Mouse (Mus musculus): ENCODE measurements around the gene Tmem185a. TPM values are rescaled to one million over a fixed set of nuclear protein-coding genes. Genes with fewer than 3 reads are reported as not detected.
"Not testable (repeated sequence)": the region's sequence is repeated elsewhere in the genome, so short reads cannot be mapped to it uniquely, and the experiment has no call there.

Tmem185a gene
- polyA plus RNA-seq (2014; fragmentation: Nextera tagmentation; extraction: Ambion mirVana) = 47.1 and 50.5 TPM in 2 replicates

- Histone ChIP-seq H3K27ac (replicated peaks; ENCODE audit: low read depth, low read length) (0 out of 2 replicates have a peak within 1 kb of the TSS, but pooled peaks have one; percentile 41), H3K9me3 (replicated peaks; ENCODE audit: control insufficient read depth, low read length) (no peaks in the 10 kb centered on the region), H3K4me3 (ENCODE audit: low read depth, low read length) (peak within 1 kb of the TSS; percentile 48), H3K9ac (replicated peaks; ENCODE audit: low read length) (peak within 1 kb of the TSS; percentile 70), H3K4me1 (ENCODE audit: control insufficient read depth, insufficient read depth, low read length) (no peaks in the 10 kb centered on the region), H3K27me3 (ENCODE audit: control insufficient read depth, insufficient read depth, low read length) (no peaks in the 10 kb centered on the region), H3K36me3 (replicated peaks; ENCODE audit: control insufficient read depth, insufficient read depth, low read depth, low read length) (no peaks in the 10 kb centered on the region), H3K4me2 (ENCODE audit: low read depth, low read length) (peak within 1 kb of the TSS; percentile 45)
- ATAC-seq (replicated peaks; ENCODE audit: insufficient number of reproducible peaks, low FRiP score, low TSS enrichment, low read depth) = peak; percentile 93
- WGBS = 15% methylated on average over 29 of the region's 42 CpGs
- DNase-seq (ENCODE audit: low spot score) = peak; percentile 84
These were observed at the start of gene Tmem185a for GRCm38 (mm10) chrX:70476792-70477776. Tmem185a (minus strand) TSS chrX:70477180.

GRCm38 (mm10) chrX:70514413-70514812 is 37.4 kb upstream of the Tmem185a start:
- DNase-seq (ENCODE audit: low spot score); ATAC-seq (replicated peaks; ENCODE audit: insufficient number of reproducible peaks, low FRiP score, low TSS enrichment, low read depth): not testable (repeated sequence)

GRCm38 (mm10) chrX:70487328-70487727 is 10.3 kb upstream of the Tmem185a start:
- H3K27me3 ChIP-seq (ENCODE audit: control insufficient read depth, insufficient read depth, low read length); DNase-seq (ENCODE audit: low spot score); H3K27ac ChIP-seq (replicated peaks; ENCODE audit: low read depth, low read length); H3K4me1 ChIP-seq (ENCODE audit: control insufficient read depth, insufficient read depth, low read length); H3K4me3 ChIP-seq (ENCODE audit: low read depth, low read length); H3K9ac ChIP-seq (replicated peaks; ENCODE audit: low read length); ATAC-seq (replicated peaks; ENCODE audit: insufficient number of reproducible peaks, low FRiP score, low TSS enrichment, low read depth); H3K4me2 ChIP-seq (ENCODE audit: low read depth, low read length); H3K36me3 ChIP-seq (replicated peaks; ENCODE audit: control insufficient read depth, insufficient read depth, low read depth, low read length); H3K9me3 ChIP-seq (replicated peaks; ENCODE audit: control insufficient read depth, low read length): not testable (repeated sequence)
- WGBS = no CpG with 5 or more reads among the region's 1 CpGs

More at GRCm38 (mm10) chrX:70514413-70514812, 37.4 kb upstream of the Tmem185a start:
- not testable (repeated sequence) for H3K4me3 ChIP-seq (ENCODE audit: low read depth, low read length); H3K4me2 ChIP-seq (ENCODE audit: low read depth, low read length); H3K36me3 ChIP-seq (replicated peaks; ENCODE audit: control insufficient read depth, insufficient read depth, low read depth, low read length); H3K27me3 ChIP-seq (ENCODE audit: control insufficient read depth, insufficient read depth, low read length); H3K27ac ChIP-seq (replicated peaks; ENCODE audit: low read depth, low read length); H3K9ac ChIP-seq (replicated peaks; ENCODE audit: low read length); H3K4me1 ChIP-seq (ENCODE audit: control insufficient read depth, insufficient read depth, low read length); H3K9me3 ChIP-seq (replicated peaks; ENCODE audit: control insufficient read depth, low read length)
- WGBS = 72% methylated on average over 3 of the region's 3 CpGs

DNA sequence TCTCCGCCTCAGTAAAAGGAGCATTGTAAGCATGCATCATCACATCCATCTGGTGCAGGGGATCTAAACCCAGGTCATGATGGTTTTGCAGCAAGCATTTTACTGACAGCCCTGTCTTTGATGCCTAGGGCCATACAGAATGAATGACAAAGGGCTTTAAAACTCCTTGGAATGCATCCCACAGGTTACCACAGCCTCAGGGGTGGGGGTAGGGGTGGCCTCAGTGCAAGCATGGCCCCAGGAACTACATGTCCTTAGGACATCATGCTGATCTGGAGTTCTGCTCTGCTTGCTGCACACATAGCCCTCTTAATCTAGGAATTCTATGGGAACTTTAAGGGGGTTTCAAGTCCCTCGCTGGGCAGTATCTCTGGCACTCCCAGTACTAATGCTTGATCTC is 5.2 kb upstream of the Tmem185a start:
- H3K4me3 ChIP-seq (ENCODE audit: low read depth, low read length) = no peak overlapping the region
- no peaks in the 10 kb centered on the region for H3K4me1 ChIP-seq (ENCODE audit: control insufficient read depth, insufficient read depth, low read length)
- H3K4me2 ChIP-seq (ENCODE audit: low read depth, low read length) = no peak overlapping the region
- no peaks in the 10 kb centered on the region for H3K9me3 ChIP-seq (replicated peaks; ENCODE audit: control insufficient read depth, low read length)
- H3K27ac ChIP-seq (replicated peaks; ENCODE audit: low read depth, low read length) = no peak overlapping the region
- DNase-seq (ENCODE audit: low spot score) (no peak), ATAC-seq (replicated peaks; ENCODE audit: insufficient number of reproducible peaks, low FRiP score, low TSS enrichment, low read depth) (no peak)
- WGBS = 40% methylated on average over 2 of the region's 2 CpGs
- no peaks in the 10 kb centered on the region for H3K36me3 ChIP-seq (replicated peaks; ENCODE audit: control insufficient read depth, insufficient read depth, low read depth, low read length)
- no peaks in the 10 kb centered on the region for H3K27me3 ChIP-seq (ENCODE audit: control insufficient read depth, insufficient read depth, low read length)
- H3K9ac ChIP-seq (replicated peaks; ENCODE audit: low read length) = no peak overlapping the region

GRCm38 (mm10) chrX:70478701-70479100 is 1.7 kb upstream of the Tmem185a start:
- Histone ChIP-seq H3K9ac (replicated peaks; ENCODE audit: low read length) (no peak overlapping the region), H3K4me1 (ENCODE audit: control insufficient read depth, insufficient read depth, low read length) (no peaks in the 10 kb centered on the region), H3K9me3 (replicated peaks; ENCODE audit: control insufficient read depth, low read length) (no peaks in the 10 kb centered on the region), H3K4me3 (ENCODE audit: low read depth, low read length) (no peak overlapping the region), H3K4me2 (ENCODE audit: low read depth, low read length) (no peak overlapping the region), H3K27ac (replicated peaks; ENCODE audit: low read depth, low read length) (no peak overlapping the region), H3K36me3 (replicated peaks; ENCODE audit: control insufficient read depth, insufficient read depth, low read depth, low read length) (no peaks in the 10 kb centered on the region), H3K27me3 (ENCODE audit: control insufficient read depth, insufficient read depth, low read length) (no peaks in the 10 kb centered on the region)
- no peak for ATAC-seq (replicated peaks; ENCODE audit: insufficient number of reproducible peaks, low FRiP score, low TSS enrichment, low read depth)
- DNase-seq (ENCODE audit: low spot score) = no peak
- 63% methylated on average over 5 of the region's 5 CpGs for WGBS

GRCm38 (mm10) chrX:70475215-70475765 is 1.7 kb downstream of the Tmem185a start:
- Histone ChIP-seq H3K9ac (replicated peaks; ENCODE audit: low read length) (no peak overlapping the region), H3K27ac (replicated peaks; ENCODE audit: low read depth, low read length) (no peak overlapping the region), H3K36me3 (replicated peaks; ENCODE audit: control insufficient read depth, insufficient read depth, low read depth, low read length) (no peaks in the 10 kb centered on the region), H3K4me2 (ENCODE audit: low read depth, low read length) (no peak overlapping the region; the same call in 1 of the 2 replicates), H3K27me3 (ENCODE audit: control insufficient read depth, insufficient read depth, low read length) (no peaks in the 10 kb centered on the region), H3K9me3 (replicated peaks; ENCODE audit: control insufficient read depth, low read length) (no peaks in the 10 kb centered on the region), H3K4me3 (ENCODE audit: low read depth, low read length) (no peak overlapping the region), H3K4me1 (ENCODE audit: control insufficient read depth, insufficient read depth, low read length) (no peaks in the 10 kb centered on the region)
- 83% methylated on average over 3 of the region's 3 CpGs for WGBS
- ATAC-seq (replicated peaks; ENCODE audit: insufficient number of reproducible peaks, low FRiP score, low TSS enrichment, low read depth) (no peak), DNase-seq (ENCODE audit: low spot score) (no peak)

- Histone ChIP-seq H3K27ac (replicated peaks; ENCODE audit: low read depth, low read length) (no peak overlapping the region), H3K27me3 (ENCODE audit: control insufficient read depth, insufficient read depth, low read length) (no peaks in the 10 kb centered on the region), H3K4me1 (ENCODE audit: control insufficient read depth, insufficient read depth, low read length) (no peaks in the 10 kb centered on the region), H3K9ac (replicated peaks; ENCODE audit: low read length) (no peak overlapping the region), H3K9me3 (replicated peaks; ENCODE audit: control insufficient read depth, low read length) (no peaks in the 10 kb centered on the region), H3K36me3 (replicated peaks; ENCODE audit: control insufficient read depth, insufficient read depth, low read depth, low read length) (no peaks in the 10 kb centered on the region), H3K4me3 (ENCODE audit: low read depth, low read length) (no peak overlapping the region), H3K4me2 (ENCODE audit: low read depth, low read length) (no peak overlapping the region)
- DNase-seq (ENCODE audit: low spot score) = no peak
- WGBS = 46% methylated on average over 1 of the region's 1 CpGs
- no peak for ATAC-seq (replicated peaks; ENCODE audit: insufficient number of reproducible peaks, low FRiP score, low TSS enrichment, low read depth)
These were observed 10.1 kb downstream of the Tmem185a start for GRCm38 (mm10) chrX:70466897-70467296.

DNA sequence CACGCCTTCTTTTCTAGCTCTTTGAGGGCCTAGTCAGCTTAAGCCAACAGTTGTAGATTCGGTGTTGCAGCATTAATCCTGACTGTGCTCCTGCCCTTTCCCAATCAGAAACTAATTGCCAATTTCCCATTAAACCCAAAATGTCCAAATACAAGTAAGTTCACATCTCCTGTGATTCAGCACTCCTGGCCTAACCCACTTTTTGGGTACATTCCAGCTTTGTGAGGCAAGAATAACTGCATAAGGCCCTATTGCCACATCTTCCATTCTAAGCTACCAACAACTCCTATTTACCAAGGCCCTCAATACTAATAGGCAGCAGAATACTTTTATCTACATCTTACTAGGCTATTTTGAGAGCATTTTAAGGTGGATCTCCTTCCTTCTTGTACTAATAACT is 11.5 kb downstream of the Tmem185a start:
- no peak for DNase-seq (ENCODE audit: low spot score)
- H3K9ac ChIP-seq (replicated peaks; ENCODE audit: low read length) = no peak overlapping the region

More for the DNA sequence above, 11.5 kb downstream of the Tmem185a start:
- Histone ChIP-seq H3K4me3 (ENCODE audit: low read depth, low read length) (no peak overlapping the region), H3K4me2 (ENCODE audit: low read depth, low read length) (no peak overlapping the region), H3K9me3 (replicated peaks; ENCODE audit: control insufficient read depth, low read length) (no peaks in the 10 kb centered on the region), H3K27ac (replicated peaks; ENCODE audit: low read depth, low read length) (no peak overlapping the region), H3K27me3 (ENCODE audit: control insufficient read depth, insufficient read depth, low read length) (no peaks in the 10 kb centered on the region), H3K36me3 (replicated peaks; ENCODE audit: control insufficient read depth, insufficient read depth, low read depth, low read length) (no peaks in the 10 kb centered on the region), H3K4me1 (ENCODE audit: control insufficient read depth, insufficient read depth, low read length) (no peaks in the 10 kb centered on the region)
- 96% methylated on average over 2 of the region's 2 CpGs for WGBS
- no peak for ATAC-seq (replicated peaks; ENCODE audit: insufficient number of reproducible peaks, low FRiP score, low TSS enrichment, low read depth)

Measured in embryonic facial prominence, embryonic 11.5 days (tissue).